Mouse (Mus musculus) hindbrain, embryonic 15.5 days (tissue): ENCODE measurements around the gene Hs3st5. TPM values are rescaled to one million over a fixed set of nuclear protein-coding genes. Genes with fewer than 3 reads are reported as not detected.
"Not testable (repeated sequence)": the region's sequence is repeated elsewhere in the genome, so short reads cannot be mapped to it uniquely, and the experiment has no call there.

Source experiments
- ATAC-seq: fragments of 200-750 bp; cut with Nextera tagmentation; 2 replicates; pipeline ENCODE4 v1.8.0; 2017; ENCODE audit warnings: low read depth, moderate number of reproducible peaks, moderate TSS enrichment; ENCODE audit not compliant: low FRiP score
- H3K27ac ChIP-seq: fragments of 300-500 bp; sonication (generic); replicated peaks from 2 replicates; pipeline ENCODE4 v1.5.1; 2015; ENCODE audit warnings: mild to moderate bottlenecking, inconsistent platforms
- H3K27me3 ChIP-seq: fragments of 300-500 bp; sonication (generic); 2 replicates; pipeline ENCODE4 v1.6.1; 2015; ENCODE audit warnings: control low read depth, inconsistent platforms
- H3K36me3 ChIP-seq: fragments of 300-500 bp; sonication (generic); 2 replicates; pipeline ENCODE4 v1.6.1; 2015; ENCODE audit warnings: control low read depth, inconsistent platforms
- H3K4me1 ChIP-seq: fragments of 300-500 bp; sonication (generic); replicated peaks from 2 replicates; pipeline ENCODE4 v1.6.1; 2015; ENCODE audit warnings: control low read depth, inconsistent platforms
- H3K4me2 ChIP-seq: fragments of 300-500 bp; sonication (generic); 2 replicates; pipeline ENCODE4 v1.6.1; 2015; ENCODE audit warnings: moderate library complexity, mild to moderate bottlenecking, inconsistent platforms
- H3K4me3 ChIP-seq: fragments of 300-500 bp; sonication (generic); 2 replicates; pipeline ENCODE4 v1.5.1; 2015; ENCODE audit warnings: mild to moderate bottlenecking, inconsistent platforms
- H3K9ac ChIP-seq: fragments of 300-500 bp; sonication (generic); 2 replicates; pipeline ENCODE4 v1.6.1; 2015; ENCODE audit warnings: inconsistent platforms
- H3K9me3 ChIP-seq: fragments of 300-500 bp; sonication (generic); 2 replicates; pipeline ENCODE4 v1.6.1; 2016; ENCODE audit warnings: control low read depth, inconsistent platforms
- WGBS: fragments of 180-500 bp; shearing (Covaris S2); methylation state at CpG from one replicate; pipeline ENCODE4 v1.1.7; 2015; 5-methylcytosine and 5-hydroxymethylcytosine counted together
- polyA plus RNA-seq: library from polyadenylated mRNA; unstranded; fragments of >200 nt; fragmentation: Nextera tagmentation; extraction: Ambion mirVana; gene quantifications from 2 replicates; pipeline ENCODE4 v1.2.1, GENCODE M21; 2015

Gene Hs3st5
- polyA plus RNA-seq, 1 experiment from 2014 or later = 31.7 TPM

DNA sequence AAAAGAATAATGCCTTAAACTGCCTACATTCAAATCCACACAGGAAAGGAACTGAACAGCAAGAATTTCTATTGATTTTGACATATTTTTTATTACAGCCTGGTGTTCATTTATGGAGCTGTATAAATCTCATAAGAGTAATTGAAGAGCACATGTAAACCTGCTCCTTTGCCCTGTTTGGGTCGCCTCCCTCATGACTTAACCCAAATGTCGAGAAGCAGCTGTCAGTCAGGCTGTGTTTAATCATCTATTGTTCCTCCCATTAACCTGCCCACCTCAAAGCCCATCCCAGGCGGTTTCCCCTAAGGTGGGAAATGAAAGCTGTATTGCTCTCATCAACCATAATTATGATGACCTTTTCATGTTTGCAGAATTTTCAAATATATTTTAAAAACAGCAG is 65.9 kb downstream of the Hs3st5 start:
- Histone ChIP-seq H3K36me3 (no peaks in the 10 kb centered on the region), H3K4me1 (peaks cover 6% of the 10 kb centered on the region; the same call in 1 of the 2 replicates), H3K9me3 (no peaks in the 10 kb centered on the region), H3K27ac (no peak overlapping the region), H3K9ac (no peak overlapping the region), H3K4me2 (no peak overlapping the region), H3K27me3 (no peaks in the 10 kb centered on the region), H3K4me3 (no peak overlapping the region)
- ATAC-seq = no peak
- 38% methylated on average over 3 of the region's 3 CpGs for WGBS

DNA sequence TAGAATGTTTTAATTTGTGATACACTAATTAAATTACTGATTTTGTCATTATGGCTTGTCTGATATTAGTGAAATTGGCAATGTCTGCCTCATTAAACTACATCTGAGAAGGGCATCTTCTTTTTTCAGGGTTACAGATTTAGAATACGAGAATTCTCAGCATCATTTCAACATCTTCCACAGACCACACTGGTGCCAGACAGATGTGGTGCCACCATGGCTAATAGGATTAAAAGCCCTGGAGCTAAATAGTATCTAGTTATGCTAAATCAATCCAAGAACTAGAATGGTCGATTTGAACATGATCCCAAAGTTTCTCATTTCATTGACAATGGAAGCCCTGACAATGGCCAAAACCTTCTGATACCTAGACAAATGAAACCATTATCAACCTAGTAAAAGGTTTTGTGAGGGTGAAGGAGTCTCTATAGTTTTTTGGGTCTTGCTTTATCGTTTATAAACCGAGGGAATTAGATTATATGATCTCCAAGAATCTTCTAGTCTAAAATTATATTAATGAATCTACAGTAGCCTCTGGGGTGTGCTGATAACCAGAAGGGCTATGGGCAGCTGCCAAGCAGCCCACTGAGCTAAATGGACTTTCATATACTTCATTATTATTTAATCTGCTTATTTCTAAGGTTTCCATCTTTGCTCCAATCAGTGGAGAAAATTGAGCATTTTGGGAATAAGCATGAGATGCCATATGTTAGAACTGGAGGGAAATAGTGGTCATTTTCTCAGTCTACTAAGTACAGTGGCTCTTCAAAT is 71.9 kb downstream of the Hs3st5 start:
- Histone ChIP-seq H3K9ac (no peak overlapping the region), H3K9me3 (no peaks in the 10 kb centered on the region), H3K27ac (no peak overlapping the region), H3K36me3 (no peaks in the 10 kb centered on the region), H3K4me3 (no peak overlapping the region), H3K27me3 (no peaks in the 10 kb centered on the region), H3K4me1 (no peaks in the 10 kb centered on the region), H3K4me2 (no peak overlapping the region)
- ATAC-seq = no peak
- 52% methylated on average over 4 of the region's 4 CpGs for WGBS

DNA sequence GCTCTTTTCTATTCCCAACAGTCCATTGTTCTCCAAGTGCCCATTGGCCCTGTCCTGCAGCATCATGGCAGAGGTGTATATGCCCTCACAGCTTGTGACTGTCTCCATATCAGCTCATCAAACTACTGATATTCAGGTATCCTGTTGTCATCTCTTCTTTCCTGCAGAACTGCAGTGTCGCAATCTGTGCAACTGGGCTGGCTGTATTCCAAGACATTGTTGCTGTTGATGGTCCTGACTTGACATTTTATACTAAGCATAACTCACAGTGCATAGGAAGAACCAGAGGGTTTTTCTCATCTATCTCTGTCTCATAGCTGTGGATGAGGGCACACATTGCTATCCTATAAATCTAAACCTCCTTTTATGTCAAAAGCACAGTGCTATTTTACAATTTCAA is 103.8 kb downstream of the Hs3st5 start:
- H3K9ac ChIP-seq = no peak overlapping the region
- H3K4me1 ChIP-seq = no peaks in the 10 kb centered on the region; the same call in 1 of the 2 replicates
- H3K4me2 ChIP-seq = no peak overlapping the region
- no peak overlapping the region for H3K27ac ChIP-seq
- H3K9me3 ChIP-seq = no peaks in the 10 kb centered on the region
- no peaks in the 10 kb centered on the region for H3K36me3 ChIP-seq
- no peaks in the 10 kb centered on the region for H3K27me3 ChIP-seq
- 61% methylated on average over 1 of the region's 1 CpGs for WGBS
- no peak overlapping the region for H3K4me3 ChIP-seq
- ATAC-seq = peak; percentile 45; the same call in 1 of the 2 replicates

DNA sequence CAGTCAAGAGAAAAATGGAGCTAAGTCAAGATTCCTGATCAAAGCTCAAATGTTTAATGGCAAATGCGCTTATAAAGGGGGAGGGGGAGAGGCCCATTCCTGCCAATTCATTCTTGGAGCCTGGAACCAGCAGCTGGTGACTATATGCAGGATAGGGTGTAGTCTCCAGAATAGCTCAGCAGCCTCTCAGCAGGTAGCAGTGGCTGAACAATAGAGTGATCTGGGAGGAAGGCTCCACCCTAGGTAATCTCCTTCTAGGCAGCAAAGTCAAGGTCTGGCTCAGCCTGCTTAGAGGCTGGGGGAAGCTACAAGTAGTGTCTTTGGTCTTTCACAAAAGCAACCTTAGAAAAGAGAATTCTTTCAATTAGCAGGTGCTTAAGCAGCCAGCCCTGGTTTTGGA is 104.8 kb downstream of the Hs3st5 start:
- H3K9me3 ChIP-seq, H3K9ac ChIP-seq, ATAC-seq, H3K4me1 ChIP-seq, H3K4me3 ChIP-seq, H3K27me3 ChIP-seq, H3K36me3 ChIP-seq, H3K4me2 ChIP-seq, H3K27ac ChIP-seq: not testable (repeated sequence)
- 43% methylated on average over 1 of the region's 1 CpGs for WGBS

DNA sequence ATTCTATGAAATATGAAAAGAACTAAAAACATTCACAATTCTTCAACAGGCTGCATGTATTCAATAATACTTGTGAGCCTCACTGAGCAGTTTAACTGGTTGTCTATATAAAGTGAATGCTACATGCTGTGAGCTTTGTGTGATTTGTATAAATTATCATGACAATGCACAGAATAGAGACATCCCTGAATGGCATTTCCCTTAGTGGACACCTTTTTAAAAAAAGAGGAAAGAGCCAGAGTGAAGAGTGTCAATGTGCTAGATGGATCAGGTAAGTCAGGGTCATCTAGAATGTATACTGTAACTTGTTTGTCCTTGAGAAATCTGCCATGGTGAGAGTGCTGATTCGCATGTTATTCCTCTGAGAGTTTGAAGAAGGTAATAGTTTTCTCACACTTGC is 116.4 kb downstream of the Hs3st5 start:
- WGBS = 85% methylated on average over 1 of the region's 1 CpGs
- Histone ChIP-seq H3K4me1 (no peaks in the 10 kb centered on the region), H3K4me3 (no peak overlapping the region), H3K27me3 (no peaks in the 10 kb centered on the region), H3K4me2 (no peak overlapping the region), H3K9ac (no peak overlapping the region), H3K9me3 (no peaks in the 10 kb centered on the region), H3K36me3 (no peaks in the 10 kb centered on the region), H3K27ac (no peak overlapping the region)
- ATAC-seq = no peak

DNA sequence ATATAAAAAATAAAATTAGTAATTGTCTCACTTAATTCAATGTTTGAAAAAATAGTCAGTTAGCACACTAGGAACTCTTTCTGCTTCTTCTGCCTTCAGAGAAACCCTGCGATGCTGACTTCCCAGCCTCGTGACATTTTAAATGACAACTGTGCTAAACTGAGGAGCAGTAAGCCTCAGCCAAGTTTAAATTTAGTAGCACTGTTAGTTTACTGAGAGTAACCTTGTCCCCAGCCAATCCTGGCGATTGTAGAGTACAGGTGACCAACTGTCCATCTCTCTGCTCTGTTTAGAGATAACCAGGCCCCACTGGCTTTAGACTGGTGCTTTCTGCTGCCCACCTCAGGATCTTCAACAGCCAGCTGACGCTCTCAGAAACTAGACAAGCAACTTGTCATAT is 121.3 kb downstream of the Hs3st5 start:
- Histone ChIP-seq H3K4me1 (no peaks in the 10 kb centered on the region), H3K27me3 (no peaks in the 10 kb centered on the region), H3K4me2 (no peak overlapping the region), H3K9me3 (no peaks in the 10 kb centered on the region), H3K9ac (no peak overlapping the region), H3K27ac (no peak overlapping the region), H3K4me3 (no peak overlapping the region), H3K36me3 (no peaks in the 10 kb centered on the region)
- no peak for ATAC-seq
- 91% methylated on average over 4 of the region's 4 CpGs for WGBS

DNA sequence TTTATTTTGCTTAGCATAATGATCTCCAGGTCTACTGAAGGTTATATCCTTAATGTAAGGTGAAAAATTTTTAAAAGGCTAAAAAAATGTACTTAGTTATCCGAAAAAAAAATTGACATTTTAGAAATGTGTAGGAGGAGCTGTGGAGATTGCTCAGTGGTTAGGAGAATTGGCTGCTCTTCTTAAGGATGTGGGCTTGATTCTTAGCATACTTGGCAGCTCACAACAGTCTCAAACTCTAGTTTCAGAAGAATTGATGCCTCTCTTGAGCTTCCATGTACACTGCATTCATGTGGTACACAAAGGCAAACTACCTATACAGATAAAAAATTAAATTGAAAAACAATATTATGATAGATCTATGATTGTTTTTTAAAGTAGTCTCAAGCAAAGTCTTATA is 125.1 kb downstream of the Hs3st5 start:
- Histone ChIP-seq H3K9me3 (no peaks in the 10 kb centered on the region), H3K4me3 (no peak overlapping the region), H3K36me3 (no peaks in the 10 kb centered on the region), H3K4me1 (no peaks in the 10 kb centered on the region), H3K27me3 (no peaks in the 10 kb centered on the region), H3K9ac (no peak overlapping the region), H3K27ac (no peak overlapping the region), H3K4me2 (no peak overlapping the region)
- WGBS = 75% methylated on average over 1 of the region's 1 CpGs
- no peak for ATAC-seq

DNA sequence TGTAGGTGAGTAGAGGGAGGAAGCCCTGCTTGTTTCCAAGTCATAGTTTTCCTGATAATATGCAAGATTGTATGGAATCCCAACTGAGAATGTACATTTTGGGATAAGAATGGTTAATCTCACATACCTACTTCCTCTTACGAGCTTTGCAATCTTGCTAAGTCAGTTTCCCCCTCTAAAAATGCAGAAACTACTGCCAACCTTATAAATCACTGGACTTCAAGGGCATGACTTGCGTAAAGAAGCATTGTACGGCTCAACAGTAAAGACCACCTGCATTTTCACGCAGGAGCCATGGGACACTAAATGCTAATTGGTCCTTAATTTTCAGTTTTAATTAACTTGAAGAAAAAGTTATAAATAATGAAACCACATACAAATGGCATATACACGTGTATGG is 144.0 kb downstream of the Hs3st5 start:
- WGBS = 84% methylated on average over 5 of the region's 5 CpGs
- Histone ChIP-seq H3K4me2 (no peak overlapping the region), H3K36me3 (no peaks in the 10 kb centered on the region), H3K4me1 (no peaks in the 10 kb centered on the region), H3K9me3 (no peaks in the 10 kb centered on the region), H3K27ac (no peak overlapping the region), H3K9ac (no peak overlapping the region), H3K4me3 (no peak overlapping the region), H3K27me3 (no peaks in the 10 kb centered on the region)
- no peak for ATAC-seq

DNA sequence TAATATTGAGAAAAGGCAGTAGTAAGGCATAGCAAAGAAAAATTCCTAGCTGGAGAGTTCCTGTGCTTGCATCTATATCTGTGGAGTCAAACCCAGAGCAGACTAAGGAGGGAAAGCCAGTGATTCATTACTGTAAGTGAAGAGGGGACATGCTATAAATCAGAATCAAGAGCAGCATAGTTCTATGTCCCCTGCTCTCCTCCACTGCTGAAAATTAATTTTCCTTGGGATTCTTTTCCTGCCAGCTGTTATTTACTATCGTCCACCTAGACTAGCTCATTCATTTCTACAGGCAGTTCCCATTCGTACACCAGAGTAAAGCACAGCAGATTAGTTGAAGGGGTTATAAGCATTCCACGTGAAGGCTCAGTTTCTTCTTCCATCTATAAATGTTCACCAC is 207.4 kb downstream of the Hs3st5 start:
- ATAC-seq = no peak
- no peak overlapping the region for H3K4me3 ChIP-seq
- 74% methylated on average over 3 of the region's 3 CpGs for WGBS
- H3K9me3 ChIP-seq = no peaks in the 10 kb centered on the region
- H3K9ac ChIP-seq = no peak overlapping the region
- H3K27me3 ChIP-seq = no peaks in the 10 kb centered on the region
- no peaks in the 10 kb centered on the region for H3K36me3 ChIP-seq
- H3K4me1 ChIP-seq = no peaks in the 10 kb centered on the region
- H3K4me2 ChIP-seq = no peak overlapping the region
- H3K27ac ChIP-seq = no peak overlapping the region

DNA sequence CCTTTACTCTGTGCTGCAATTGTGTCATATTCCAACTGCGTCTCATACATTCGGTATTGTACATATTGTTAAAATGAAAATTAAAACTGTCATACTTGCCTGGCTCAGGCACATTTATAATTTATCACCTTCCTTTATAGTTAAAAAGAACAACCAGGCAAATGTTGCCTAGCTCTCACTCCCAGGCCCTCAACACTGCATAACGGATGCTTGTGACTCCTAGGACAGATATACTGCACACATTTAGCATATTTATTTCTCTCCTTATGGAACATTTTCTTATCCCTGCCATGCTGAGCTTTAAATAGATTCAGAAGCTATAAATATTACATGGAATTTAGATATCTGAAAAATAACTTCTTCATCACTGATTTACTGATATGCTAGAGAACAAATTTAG is 219.6 kb downstream of the Hs3st5 start:
- Histone ChIP-seq H3K4me2 (no peak overlapping the region), H3K4me3 (no peak overlapping the region), H3K4me1 (peaks cover 5% of the 10 kb centered on the region; the same call in 1 of the 2 replicates), H3K9ac (no peak overlapping the region), H3K27ac (no peak overlapping the region), H3K27me3 (no peaks in the 10 kb centered on the region), H3K36me3 (no peaks in the 10 kb centered on the region), H3K9me3 (no peaks in the 10 kb centered on the region)
- ATAC-seq = no peak
- 72% methylated on average over 3 of the region's 3 CpGs for WGBS

DNA sequence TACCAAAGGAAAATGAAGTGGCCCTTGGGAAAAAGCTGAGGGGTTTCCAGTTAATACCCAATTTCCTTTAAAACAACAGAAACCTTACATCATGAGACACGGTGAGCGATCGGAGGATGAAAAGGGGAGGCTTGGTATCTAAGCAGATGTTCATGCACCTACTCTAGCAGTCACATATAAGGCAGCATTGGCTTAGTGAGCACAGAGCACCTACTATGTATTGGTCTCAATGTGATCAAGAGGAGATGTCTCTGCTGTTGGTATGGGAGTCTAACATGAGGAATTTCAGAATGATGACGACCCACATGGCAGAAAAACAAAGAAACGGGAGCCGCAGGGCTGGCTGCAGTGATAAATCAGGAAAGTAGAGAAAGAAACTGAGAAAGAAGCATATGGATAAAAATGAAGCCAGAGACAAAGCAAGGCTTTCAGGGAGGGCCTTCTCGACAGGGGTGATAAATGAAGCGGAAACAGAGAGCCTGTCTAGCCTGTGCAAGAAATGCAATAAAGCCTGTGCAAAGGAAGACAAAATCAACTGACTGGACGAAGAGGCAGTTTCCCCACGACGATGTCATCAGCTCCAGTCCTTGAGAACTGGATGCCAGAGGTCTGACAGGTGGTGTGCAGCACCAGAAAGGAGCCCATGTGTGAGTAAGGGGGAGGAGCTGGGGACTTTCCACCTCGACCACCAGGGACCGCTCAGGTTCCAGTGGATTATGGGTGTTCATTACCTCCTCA is 222.9 kb downstream of the Hs3st5 start:
- Histone ChIP-seq H3K27me3 (no peaks in the 10 kb centered on the region), H3K9ac (no peak overlapping the region), H3K4me3 (no peak overlapping the region), H3K4me1 (peaks cover 5% of the 10 kb centered on the region; the same call in 1 of the 2 replicates), H3K36me3 (no peaks in the 10 kb centered on the region), H3K4me2 (no peak overlapping the region), H3K9me3 (no peaks in the 10 kb centered on the region), H3K27ac (peak overlapping the region; percentile 35)
- peak; percentile 81 for ATAC-seq
- 30% methylated on average over 13 of the region's 13 CpGs for WGBS

DNA sequence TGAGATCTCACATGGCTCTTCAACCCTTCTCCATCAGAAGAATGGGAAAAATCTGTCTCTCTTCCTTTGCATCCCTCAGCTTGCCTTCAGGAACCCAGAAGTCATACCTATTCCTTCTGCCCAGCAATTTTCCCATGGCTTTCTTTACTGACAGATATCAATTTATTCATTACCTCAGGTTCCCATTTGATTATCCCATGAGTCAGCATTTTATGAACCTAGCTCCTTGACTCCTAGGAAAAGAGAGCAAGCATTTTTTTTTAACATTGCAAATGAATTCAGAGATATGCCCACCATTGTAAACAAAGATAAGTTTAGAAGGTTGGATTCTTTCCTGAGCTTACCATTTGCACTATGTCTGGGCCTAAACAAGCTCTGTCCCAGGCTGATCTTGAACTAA is 232.8 kb downstream of the Hs3st5 start:
- Histone ChIP-seq H3K9me3 (no peaks in the 10 kb centered on the region), H3K27me3 (no peaks in the 10 kb centered on the region), H3K4me1 (no peaks in the 10 kb centered on the region), H3K4me3 (no peak overlapping the region), H3K9ac (no peak overlapping the region), H3K36me3 (no peaks in the 10 kb centered on the region), H3K27ac (no peak overlapping the region), H3K4me2 (no peak overlapping the region)
- ATAC-seq = no peak
